Mouse (Mus musculus): ENCODE data around the gene Dlgap5. TPM values are rescaled to one million over a fixed set of nuclear protein-coding genes. Genes with fewer than 3 reads are reported as not detected.
A peak's percentile ranks its signal among the peaks of the same experiment; 100 is the strongest.

Dlgap5 gene
- total and polyA plus RNA-seq, 2 experiments from 2014 or later, result 5.5 to 10.0 TPM

DNA sequence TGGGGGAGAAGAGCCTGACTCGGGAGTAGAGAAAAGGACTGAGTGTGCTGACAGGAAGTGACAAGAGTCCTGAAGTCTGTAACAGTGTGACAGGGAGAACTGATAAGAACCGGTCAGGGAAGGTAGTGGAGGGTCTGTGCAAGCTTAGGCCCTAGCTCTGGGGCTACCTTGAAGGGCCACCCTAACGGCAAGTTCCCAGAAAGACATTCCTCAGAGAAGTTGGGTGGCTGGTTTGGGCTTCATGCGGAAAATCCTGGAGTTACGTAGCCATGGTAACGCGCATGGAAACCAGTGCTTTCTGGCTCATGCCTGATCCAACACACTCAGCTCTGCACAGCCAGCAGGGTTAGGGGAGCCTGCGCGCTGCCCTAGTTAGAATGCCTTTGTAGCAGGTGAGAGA lies 50.7 kb downstream of the Dlgap5 start, which contains the start of gene Lgals3:
Gene Lgals3, plus strand, starts transcription at position 291 of the 400 bp plus-strand sequence.
- DNase-seq (ENCODE audit: low spot score) (peak; percentile 90), ATAC-seq (peak; percentile 92)
- peak within 1 kb of the TSS; percentile 74 for H3K27ac ChIP-seq
- H3K9ac ChIP-seq (replicated peaks; ENCODE audit: low read length), result 0 out of 2 replicates have a peak within 1 kb of the TSS, but pooled peaks have one; percentile 14
- H3K4me3 ChIP-seq (ENCODE audit: low read length), result no peak within 1 kb of the TSS
- H3K4me2 ChIP-seq (ENCODE audit: low read depth, low read length), result peak within 1 kb of the TSS; percentile 34
- peaks cover 8% of the 10 kb centered on the region; the same call in 1 of the 2 replicates for H3K4me1 ChIP-seq (ENCODE audit: insufficient read depth, low read length)
- TF ChIP-seq CTCF (IDR thresholded peaks at IDR 0.05; ENCODE audit: low read depth), result no peak
- H3K36me3 ChIP-seq (ENCODE audit: insufficient read depth, low read length), result no peaks in the 10 kb centered on the region
- WGBS, result 18% methylated on average over 9 of the region's 9 CpGs
- no peaks in the 10 kb centered on the region for H3K27me3 ChIP-seq (ENCODE audit: insufficient read depth, low read length)
- no peaks in the 10 kb centered on the region for H3K9me3 ChIP-seq (ENCODE audit: low read length)

DNA sequence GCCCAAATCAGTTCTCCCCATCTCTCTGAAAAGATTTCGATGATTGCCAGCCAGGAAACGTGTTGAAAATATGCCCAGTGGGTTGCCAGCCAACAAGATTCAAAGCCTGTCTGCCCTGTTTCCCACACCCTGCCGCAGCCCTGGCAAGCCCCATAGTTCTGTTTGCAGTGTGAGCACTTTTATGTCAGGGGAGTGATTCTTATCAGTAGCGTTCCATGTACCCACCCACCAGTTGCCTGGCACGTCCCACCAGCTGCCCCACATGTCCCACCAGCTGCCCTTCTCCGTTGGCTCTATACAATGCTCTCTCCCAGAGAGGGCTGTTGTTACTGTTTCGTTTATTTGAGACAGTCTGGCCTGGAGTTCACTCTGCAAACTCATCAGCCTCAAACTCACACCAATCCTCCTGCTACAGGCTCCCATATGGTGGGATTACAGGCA lies 51.3 kb downstream of the Dlgap5 start:
- DNase-seq (ENCODE audit: low spot score) (peak; percentile 73), ATAC-seq (peak; percentile 63)
- H3K36me3 ChIP-seq (ENCODE audit: insufficient read depth, low read length), result no peaks in the 10 kb centered on the region
- WGBS, result 18% methylated on average over 7 of the region's 7 CpGs
- H3K9me3 ChIP-seq (ENCODE audit: low read length), result no peaks in the 10 kb centered on the region
- no peak overlapping the region for H3K4me2 ChIP-seq (ENCODE audit: low read depth, low read length)
- peaks cover 8% of the 10 kb centered on the region; the same call in 1 of the 2 replicates for H3K4me1 ChIP-seq (ENCODE audit: insufficient read depth, low read length)
- no peak for TF ChIP-seq CTCF (IDR thresholded peaks at IDR 0.05; ENCODE audit: low read depth)
- H3K27ac ChIP-seq, result peak overlapping the region; percentile 74
- H3K27me3 ChIP-seq (ENCODE audit: insufficient read depth, low read length), result no peaks in the 10 kb centered on the region
- H3K4me3 ChIP-seq (ENCODE audit: low read length), result no peak overlapping the region
- H3K9ac ChIP-seq (replicated peaks; ENCODE audit: low read length), result no peak overlapping the region

DNA sequence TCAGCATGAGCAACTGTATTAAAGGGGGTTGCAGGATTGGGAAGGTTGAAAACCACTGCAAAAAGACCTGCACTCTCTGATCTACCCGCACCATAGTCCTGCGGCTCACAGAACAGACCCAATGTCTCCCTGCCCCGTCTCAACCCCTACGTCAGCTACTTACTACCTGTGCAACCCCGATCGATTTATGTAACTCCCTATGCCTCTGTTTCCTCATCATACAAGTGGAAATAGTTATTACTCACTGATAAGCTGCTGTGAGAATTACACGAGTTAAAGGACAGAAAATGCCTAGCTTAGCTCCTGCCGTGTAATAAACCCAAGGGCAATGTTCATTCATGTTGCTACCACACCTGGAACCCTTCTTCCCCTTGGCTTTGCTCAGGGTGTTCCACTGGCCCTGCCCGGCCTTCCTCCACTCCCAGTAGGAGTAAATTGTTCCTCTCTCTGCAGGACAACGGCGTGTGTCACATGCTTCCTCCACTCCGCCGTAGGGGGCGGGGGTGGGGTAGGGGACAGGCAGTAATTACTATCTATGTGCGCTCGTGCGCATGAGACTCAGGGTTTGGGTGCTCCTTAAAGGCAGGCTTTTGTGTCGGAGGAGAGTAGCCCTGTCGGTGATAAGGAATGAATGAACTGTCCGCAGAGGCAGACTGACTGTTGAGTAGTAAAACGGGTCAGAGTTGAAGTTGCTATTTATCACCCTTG lies 53.3 kb downstream of the Dlgap5 start:
- Histone ChIP-seq H3K4me1 (ENCODE audit: insufficient read depth, low read length) (peaks cover 8% of the 10 kb centered on the region; the same call in 1 of the 2 replicates), H3K9me3 (ENCODE audit: low read length) (no peaks in the 10 kb centered on the region), H3K4me2 (ENCODE audit: low read depth, low read length) (peak overlapping the region; percentile 11), H3K36me3 (ENCODE audit: insufficient read depth, low read length) (no peaks in the 10 kb centered on the region), H3K9ac (replicated peaks; ENCODE audit: low read length) (no peak overlapping the region), H3K4me3 (ENCODE audit: low read length) (no peak overlapping the region), H3K27ac (no peak overlapping the region), H3K27me3 (ENCODE audit: insufficient read depth, low read length) (no peaks in the 10 kb centered on the region)
- TF ChIP-seq CTCF (IDR thresholded peaks at IDR 0.05; ENCODE audit: low read depth), result no peak
- DNase-seq (ENCODE audit: low spot score), result peak; percentile 34
- WGBS, result 40% methylated on average over 21 of the region's 21 CpGs
- peak; percentile 22 for ATAC-seq

GRCm38 (mm10) chr14:47361899-47362298 lies 56.3 kb downstream of the Dlgap5 start:
- peaks cover 7% of the 10 kb centered on the region; the same call in 1 of the 2 replicates for H3K4me1 ChIP-seq (ENCODE audit: insufficient read depth, low read length)
- TF ChIP-seq CTCF (IDR thresholded peaks at IDR 0.05; ENCODE audit: low read depth), result no peak
- H3K9ac ChIP-seq (replicated peaks; ENCODE audit: low read length), result no peak overlapping the region
- H3K27ac ChIP-seq, result no peak overlapping the region
- H3K4me2 ChIP-seq (ENCODE audit: low read depth, low read length), result no peak overlapping the region
- H3K27me3 ChIP-seq (ENCODE audit: insufficient read depth, low read length), result no peaks in the 10 kb centered on the region
- no peak overlapping the region for H3K4me3 ChIP-seq (ENCODE audit: low read length)
- no peaks in the 10 kb centered on the region for H3K9me3 ChIP-seq (ENCODE audit: low read length)
- ATAC-seq (no peak), DNase-seq (ENCODE audit: low spot score) (no peak)
- H3K36me3 ChIP-seq (ENCODE audit: insufficient read depth, low read length), result no peaks in the 10 kb centered on the region
- WGBS, result 84% methylated on average over 9 of the region's 9 CpGs

GRCm38 (mm10) chr14:47361418-47361817 lies 56.8 kb downstream of the Dlgap5 start:
- TF ChIP-seq CTCF (IDR thresholded peaks at IDR 0.05; ENCODE audit: low read depth), result no peak
- Histone ChIP-seq H3K9me3 (ENCODE audit: low read length) (no peaks in the 10 kb centered on the region), H3K27me3 (ENCODE audit: insufficient read depth, low read length) (no peaks in the 10 kb centered on the region), H3K4me1 (ENCODE audit: insufficient read depth, low read length) (peaks cover 2% of the 10 kb centered on the region; the same call in 1 of the 2 replicates), H3K4me3 (ENCODE audit: low read length) (no peak overlapping the region), H3K36me3 (ENCODE audit: insufficient read depth, low read length) (no peaks in the 10 kb centered on the region), H3K4me2 (ENCODE audit: low read depth, low read length) (no peak overlapping the region), H3K9ac (replicated peaks; ENCODE audit: low read length) (no peak overlapping the region), H3K27ac (no peak overlapping the region)
- 85% methylated on average over 2 of the region's 2 CpGs for WGBS
- ATAC-seq, result no peak
- DNase-seq (ENCODE audit: low spot score), result no peak

DNA sequence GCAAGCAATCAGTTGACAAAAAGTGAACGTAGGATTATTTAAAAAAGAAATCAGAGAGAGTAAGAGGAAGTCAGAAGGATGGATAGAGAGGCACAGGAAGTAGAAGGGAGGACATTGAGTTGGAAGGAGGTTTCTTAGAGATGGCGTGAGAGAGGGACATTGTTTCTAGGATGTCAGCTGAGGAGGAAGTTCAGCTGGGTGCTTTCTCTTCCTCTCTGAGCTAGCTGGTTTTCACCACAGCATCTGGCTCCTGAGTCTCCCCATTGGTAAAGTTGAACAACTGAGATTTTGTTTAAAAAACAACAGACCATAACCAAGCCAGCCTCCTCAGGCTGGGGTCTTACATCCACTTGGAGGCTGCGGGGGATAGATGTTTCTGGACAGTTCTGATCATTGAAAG lies 58.6 kb downstream of the Dlgap5 start:
- DNase-seq (ENCODE audit: low spot score) (no peak), ATAC-seq (no peak)
- Histone ChIP-seq H3K36me3 (ENCODE audit: insufficient read depth, low read length) (no peaks in the 10 kb centered on the region), H3K27me3 (ENCODE audit: insufficient read depth, low read length) (no peaks in the 10 kb centered on the region), H3K9me3 (ENCODE audit: low read length) (no peaks in the 10 kb centered on the region), H3K4me2 (ENCODE audit: low read depth, low read length) (no peak overlapping the region), H3K4me3 (ENCODE audit: low read length) (no peak overlapping the region), H3K4me1 (ENCODE audit: insufficient read depth, low read length) (no peaks in the 10 kb centered on the region), H3K27ac (no peak overlapping the region), H3K9ac (replicated peaks; ENCODE audit: low read length) (no peak overlapping the region)
- WGBS, result 70% methylated on average over 3 of the region's 3 CpGs
- TF ChIP-seq CTCF (IDR thresholded peaks at IDR 0.05; ENCODE audit: low read depth), result no peak

- Histone ChIP-seq H3K4me3 (ENCODE audit: low read length) (no peak overlapping the region), H3K27me3 (ENCODE audit: insufficient read depth, low read length) (no peaks in the 10 kb centered on the region), H3K4me1 (ENCODE audit: insufficient read depth, low read length) (no peaks in the 10 kb centered on the region), H3K4me2 (ENCODE audit: low read depth, low read length) (no peak overlapping the region), H3K36me3 (ENCODE audit: insufficient read depth, low read length) (no peaks in the 10 kb centered on the region), H3K27ac (no peak overlapping the region), H3K9me3 (ENCODE audit: low read length) (no peaks in the 10 kb centered on the region), H3K9ac (replicated peaks; ENCODE audit: low read length) (no peak overlapping the region)
- ATAC-seq, result no peak
- TF ChIP-seq CTCF (IDR thresholded peaks at IDR 0.05; ENCODE audit: low read depth), result no peak
- 91% methylated on average over 3 of the region's 3 CpGs for WGBS
- no peak for DNase-seq (ENCODE audit: low spot score)
Measured at GRCm38 (mm10) chr14:47356622-47357021, 61.6 kb downstream of the Dlgap5 start.
